Mouse (Mus musculus) mature B cell (primary cell): Measurements from ENCODE around the gene Prr12.
"Not testable (repeated sequence)": the region's sequence is repeated elsewhere in the genome, so short reads cannot be mapped to it uniquely, and the experiment has no call there.

ENCODE experiments used
- in situ Hi-C: fragments of 300-500 bp; cut with MboI; formaldehyde crosslinking; loops from 2 replicates; pipeline ENCODE4 v1.14.3; 2019

The Prr12 gene

DNA sequence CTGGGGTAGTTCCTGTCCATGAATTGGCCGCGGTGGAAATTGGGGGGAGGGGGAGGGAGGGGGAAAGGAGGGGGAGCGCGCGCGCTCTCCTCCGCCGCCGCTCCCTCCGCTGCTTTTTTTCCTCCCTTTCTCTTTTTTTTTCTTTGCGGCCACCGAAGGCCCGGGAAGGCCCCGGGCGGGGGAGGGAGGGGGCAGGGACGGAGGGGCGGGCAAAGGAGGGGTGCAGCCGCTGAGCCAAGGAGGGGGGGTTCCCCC, at the start of gene Prr12:
Prr12 (minus strand) TSS at position 20 of the 255 bp plus-strand sequence.
- in situ Hi-C loops = no loop called here

DNA sequence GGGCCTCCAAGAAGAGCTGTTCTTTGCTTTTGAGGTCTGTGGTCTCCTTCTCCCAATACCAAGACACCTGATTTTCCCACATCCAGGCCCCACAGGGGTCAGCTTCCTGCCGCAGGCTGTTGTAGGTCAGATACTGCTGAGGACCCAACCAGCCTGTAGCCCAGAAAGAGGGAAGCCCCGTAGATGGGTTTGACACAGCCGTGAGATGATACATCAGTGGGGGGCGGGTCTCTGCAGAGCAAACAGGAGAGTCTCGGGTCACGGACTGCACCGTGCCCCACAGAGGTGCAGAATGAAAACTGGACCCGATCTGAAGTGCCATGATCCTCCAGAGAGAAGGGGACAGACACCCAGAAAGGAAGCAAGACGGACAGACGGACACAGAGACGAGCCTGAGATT, 49.8 kb upstream of the Prr12 start:
- in situ Hi-C loops = no loop called here

DNA sequence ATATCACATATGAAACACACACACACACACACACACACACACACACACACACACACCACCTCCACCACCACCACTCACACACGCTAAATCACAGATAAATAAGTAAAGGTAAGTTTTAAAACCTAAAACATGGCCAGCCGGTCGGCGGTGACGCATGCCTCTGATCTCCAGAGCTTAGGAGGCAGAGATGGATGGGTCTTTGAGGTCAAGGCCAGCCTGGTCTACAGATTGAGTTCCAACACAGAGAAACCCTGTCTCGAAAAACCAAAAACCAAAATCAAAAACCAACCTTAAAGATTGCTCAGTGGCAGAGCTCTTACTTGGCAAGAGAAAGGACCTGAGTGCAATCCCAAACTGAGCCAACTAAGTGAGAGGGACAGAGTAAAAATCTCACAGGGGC, 47.4 kb upstream of the Prr12 start:
- in situ Hi-C loops = no loop called here

DNA sequence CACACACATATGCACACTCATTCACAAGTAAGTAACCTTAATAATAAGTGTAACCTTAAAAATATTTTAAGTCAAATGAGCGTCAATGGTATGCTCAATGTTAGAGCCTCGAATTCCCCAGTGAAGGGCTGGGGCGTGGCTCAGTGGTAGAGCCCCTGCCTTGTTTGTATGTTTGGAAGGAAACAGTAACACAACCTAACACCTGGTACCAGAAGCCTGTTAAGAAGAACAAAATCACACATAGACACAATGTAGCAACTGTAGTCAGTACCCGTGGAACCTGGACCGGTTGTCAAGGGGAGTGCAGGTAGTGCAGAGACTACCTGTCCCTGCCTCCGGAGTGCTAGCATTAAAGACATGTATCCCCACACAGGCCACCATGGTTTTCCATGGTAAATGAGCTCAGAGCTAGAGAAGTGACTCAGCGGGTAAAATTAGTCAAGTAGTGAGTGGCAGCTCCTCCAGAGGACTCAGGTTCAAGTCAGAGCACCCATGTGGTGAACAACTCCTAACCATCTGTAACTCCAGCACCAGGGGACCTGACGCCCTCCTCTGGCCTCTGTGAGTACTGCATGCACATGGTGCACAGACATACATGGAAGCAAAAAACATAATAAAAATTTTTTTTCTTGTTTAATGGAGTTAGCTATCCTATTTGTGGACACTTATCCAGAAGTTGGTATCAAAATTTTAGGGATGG, 46.0 kb upstream of the Prr12 start:
- in situ Hi-C loops = no loop called here

DNA sequence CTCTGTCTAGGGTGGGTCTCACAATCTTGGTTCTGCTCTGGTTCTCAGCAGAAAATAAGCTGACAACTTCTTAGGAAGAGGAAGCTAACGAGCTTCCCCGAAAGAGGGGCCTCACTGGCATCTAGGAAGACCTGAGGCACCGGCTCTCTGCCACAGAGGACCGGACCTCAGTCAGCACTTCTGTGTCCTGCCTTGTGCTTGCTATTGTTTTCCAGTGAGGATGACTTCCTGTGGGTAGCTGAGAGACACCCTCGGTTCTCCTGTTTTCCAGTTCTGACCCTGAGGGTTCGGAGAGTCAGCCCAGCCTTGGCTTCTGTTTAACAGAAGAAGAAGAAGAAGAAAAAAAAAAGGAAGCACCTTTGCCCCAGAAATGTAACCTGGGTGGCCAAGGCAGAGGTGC, 44.8 kb upstream of the Prr12 start:
- in situ Hi-C loops = no loop called here

DNA sequence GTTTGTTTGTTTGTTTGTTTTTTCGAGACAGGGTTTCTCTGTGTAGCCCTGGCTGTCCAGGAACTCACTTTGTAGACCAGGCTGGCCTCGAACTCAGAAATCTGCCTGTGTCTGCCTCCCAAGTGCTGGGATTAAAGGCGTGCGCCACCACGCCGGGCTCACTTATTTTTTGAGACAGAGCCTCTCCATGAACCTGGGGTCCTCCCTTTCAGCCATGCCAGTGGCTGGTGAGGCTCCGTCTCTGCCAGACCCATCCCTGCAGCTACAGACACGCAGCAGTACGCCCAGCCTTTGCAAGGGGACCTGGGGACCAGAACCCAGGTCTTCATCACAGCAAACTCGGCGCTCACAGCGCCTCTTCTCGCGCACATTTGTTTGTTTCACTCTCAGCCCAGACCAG, 43.3 kb upstream of the Prr12 start:
- in situ Hi-C loops = not testable (repeated sequence)

DNA sequence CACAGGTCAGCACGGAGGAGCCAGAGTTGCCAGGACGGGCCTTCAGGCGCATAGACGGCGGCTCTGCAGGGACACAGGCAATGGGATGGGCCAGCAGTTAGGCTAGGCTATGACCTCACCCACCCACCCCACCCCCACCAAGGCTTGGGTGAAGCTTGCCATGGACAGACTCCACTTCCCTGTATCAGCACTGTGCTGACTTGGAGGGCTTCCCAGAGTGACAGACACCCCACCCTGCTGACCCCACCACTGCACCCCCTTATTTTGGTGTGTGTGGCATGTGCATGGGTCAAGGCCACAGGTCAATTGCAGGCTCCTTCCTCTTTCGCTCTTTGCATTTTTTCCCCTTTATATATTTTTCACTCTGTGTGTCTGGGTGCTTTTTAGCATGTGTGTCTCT, 42.7 kb upstream of the Prr12 start:
- in situ Hi-C loops = no loop called here

DNA sequence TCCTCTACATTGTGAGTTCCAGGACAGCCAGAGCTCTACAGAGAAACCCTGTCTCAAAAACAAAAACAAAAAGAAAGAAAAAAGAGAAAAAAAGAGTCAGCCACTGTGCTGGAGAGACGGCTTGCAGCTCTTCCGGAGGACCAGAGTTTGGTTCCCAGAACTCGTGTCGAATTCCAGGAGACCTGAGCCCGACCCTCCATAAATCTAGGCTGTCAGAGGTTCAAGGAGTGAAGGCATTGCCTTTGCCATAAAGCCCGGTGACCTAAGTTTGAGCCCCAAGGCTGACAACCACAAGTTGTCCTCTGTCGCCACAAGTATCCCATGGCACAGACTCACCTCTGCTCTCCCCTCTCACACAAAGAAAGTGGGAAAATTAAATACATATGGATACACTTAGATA, 41.4 kb upstream of the Prr12 start:
- in situ Hi-C loops = no loop called here

DNA sequence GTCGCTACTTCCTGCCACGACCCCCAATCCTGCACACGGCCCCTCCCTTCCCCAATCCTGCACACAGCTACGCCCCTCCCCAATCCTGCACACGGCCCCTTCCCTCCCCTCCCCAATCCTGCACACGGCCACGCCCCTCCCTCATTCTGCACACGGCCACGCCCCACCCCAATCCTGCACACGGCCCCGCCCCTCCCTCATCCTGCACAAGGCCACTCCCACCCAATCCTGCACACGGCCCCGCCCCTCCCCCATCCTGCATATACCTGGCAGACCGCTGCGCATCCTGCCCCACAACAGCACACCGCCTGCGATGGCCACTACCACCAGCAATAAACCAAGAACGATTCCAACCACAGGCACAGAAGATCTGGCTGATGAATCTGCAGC, 40.8 kb upstream of the Prr12 start:
- in situ Hi-C loops = no loop called here

DNA sequence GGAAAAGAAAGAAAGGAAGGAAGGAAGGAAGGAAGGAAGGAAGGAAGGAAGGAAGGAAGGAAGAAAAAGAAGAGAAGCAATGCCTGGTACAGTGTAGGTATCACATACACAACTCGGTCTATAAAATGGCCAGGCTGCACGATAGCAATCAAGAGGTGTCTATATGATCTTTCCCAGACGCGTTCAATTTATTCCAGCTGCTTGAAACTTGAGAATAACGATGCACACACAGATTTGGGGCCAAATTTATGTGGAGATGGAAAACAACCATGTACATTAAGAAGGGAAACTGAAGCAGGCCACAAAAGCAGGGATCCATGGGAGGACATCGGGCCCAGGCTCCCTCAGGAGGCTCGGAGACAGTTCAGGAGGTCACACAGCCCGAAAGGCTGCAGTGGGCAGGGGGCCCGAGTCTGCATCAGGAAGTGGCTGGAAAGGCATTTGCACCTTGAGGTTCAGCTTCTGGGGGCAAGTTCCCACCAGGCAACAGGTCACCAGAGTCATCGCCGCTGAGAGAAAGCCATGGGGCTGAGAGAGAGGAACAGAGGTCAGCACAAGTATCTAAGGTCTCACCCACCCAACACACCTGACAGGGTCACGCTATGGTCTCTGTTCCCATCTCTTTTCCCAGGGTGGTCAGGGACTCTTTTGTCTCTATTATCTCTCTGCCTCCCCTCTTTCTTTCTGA, 40.3 kb upstream of the Prr12 start:
- in situ Hi-C loops = no loop called here

DNA sequence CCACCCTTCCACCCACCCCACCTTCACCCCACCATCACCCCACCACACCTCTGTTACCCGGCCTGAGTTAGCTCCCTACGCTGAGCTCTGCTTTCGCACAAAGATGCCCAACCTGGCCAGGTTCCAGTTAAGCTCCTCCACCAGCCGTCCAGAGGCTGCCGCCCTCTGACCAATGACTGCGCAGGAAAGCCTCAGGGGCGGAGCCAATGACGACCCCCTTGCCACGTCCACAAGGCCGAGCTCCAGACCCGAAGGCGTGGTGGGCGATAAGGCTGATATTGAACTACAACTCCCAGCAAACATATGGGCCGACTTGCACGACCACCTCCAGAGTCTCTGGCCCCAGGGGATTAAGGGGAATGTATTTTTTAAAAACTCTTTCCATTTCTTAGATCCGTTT, 39.4 kb upstream of the Prr12 start, which contains the start of gene Rcn3:
Rcn3 (minus strand) TSS at position 174 of the 400 bp plus-strand sequence.
- in situ Hi-C loops = no loop called here

DNA sequence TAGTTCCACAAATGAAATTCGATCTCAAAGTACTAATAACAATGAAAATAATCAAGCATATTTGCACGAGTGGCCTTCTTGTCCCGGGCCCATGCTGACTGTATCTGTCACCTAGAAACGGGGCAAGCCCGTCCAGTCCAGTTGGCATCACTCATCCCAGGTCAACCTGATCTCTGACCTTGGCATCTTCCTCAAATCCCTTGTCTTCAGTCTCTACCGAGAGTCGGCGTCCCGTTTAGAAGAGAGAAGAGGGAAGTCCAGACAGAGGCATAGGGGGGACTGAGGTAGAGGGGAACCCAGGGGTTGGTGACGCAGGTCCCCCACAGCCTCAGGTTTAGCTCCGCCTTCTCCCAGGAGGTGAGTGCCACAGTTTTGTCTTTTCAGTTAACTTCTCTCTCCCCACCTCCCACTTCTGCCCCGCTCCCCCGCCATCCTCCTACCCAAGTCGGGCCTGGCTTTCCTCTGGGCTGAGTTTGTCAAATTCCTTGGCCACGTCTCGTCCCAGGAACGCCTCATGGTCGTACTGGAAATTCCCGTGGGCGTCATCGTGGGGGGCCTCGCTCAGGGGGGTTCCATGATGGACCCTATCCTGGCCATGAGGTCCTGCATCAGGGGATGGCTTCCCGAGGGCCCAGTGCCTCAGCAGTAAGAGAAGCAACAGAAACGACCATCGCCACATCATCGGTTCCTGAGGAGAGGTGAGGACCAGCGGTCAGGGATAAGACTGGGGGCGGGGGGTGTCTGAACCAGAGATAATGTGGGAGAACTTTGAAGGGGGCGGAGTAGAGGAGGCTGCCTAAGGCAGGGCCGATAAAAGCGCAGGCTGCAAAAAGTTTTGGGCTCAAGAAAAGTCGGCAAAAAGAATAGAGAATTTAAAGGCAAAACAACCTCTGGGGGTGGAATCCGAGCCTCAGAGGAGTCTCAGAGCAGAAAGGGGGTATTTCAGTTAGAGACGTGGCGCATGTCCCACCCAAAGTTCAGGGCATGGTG, 38.6 kb upstream of the Prr12 start:
- in situ Hi-C loops = no loop called here

DNA sequence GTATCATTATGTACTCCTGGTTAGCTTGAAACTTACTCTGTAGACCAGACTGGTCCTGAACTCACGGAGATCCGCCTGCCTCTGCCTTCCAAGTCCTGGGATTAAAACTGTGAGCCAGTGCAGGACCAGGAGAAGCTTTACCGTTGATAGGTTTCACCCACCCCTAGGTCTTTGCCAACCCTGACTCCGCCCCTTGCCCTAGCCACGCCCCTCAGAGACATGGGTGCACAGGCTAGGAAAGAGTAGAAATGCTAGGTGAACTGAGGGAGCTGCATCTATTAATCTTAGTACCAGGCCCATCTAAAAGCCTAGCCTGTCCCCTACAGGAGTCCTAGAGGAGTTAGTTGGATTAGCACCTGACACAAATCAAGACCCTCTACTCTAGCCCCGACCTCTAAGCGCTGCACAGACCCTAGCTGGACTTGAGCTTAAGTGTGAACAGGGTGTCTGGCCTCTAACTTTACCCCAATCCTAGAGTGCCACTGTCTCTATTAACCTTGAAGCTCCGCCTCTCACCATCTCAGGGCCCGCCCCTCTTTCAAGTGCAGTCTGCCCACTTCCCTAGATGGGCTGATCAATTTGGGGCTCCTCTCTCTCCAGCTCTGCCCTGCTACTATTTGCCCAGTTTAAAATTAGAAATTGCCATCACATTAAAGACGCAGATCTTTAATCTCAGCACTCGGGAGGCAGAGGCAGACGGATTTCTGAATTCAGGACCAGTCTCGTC, 37.7 kb upstream of the Prr12 start:
- in situ Hi-C loops = no loop called here

DNA sequence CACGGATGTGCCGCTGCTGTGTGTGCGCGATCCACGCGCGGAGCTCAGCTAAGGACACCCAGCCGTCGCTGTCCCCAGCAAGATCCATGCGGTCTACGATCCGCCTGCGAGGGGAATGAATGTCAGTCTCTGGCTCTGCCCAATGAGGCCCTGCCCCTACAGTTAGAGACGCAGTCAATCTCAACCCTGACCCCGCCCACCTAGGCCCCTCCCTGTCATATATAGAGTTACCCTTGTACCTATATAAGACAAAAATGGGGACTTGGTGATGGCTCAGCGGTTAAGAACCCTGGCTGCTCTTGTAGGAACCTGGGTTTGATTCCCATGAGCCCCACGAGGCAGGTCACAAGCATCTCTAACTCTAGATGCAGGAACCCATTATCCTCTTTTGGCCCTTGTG, 35.9 kb upstream of the Prr12 start:
- in situ Hi-C loops = loop anchor here (5.0 kb wide), 1 partner anchor 44 kb away; no protein-coding TSS in a partner anchor

DNA sequence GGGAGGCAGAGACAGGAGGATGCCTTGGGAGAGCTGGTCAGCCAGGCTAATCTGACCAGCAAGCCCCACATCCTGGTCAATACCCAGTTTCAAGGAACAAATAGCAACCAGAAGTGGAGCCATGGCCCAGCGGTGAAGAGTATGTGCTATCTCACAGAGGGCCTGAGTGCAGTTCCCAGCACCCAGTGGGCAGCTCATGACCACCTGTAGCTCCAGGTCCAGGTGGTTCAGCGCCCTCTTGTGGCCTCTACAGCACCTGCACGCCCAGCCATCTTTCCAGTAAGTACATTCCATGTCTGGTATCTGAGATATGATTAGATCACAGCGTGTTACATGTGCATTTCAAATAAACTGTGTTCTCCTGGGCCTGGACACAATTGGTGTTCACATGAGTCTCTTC, 33.4 kb upstream of the Prr12 start:
- in situ Hi-C loops = loop anchor here (5.0 kb wide), 1 partner anchor 46 kb away; no protein-coding TSS in a partner anchor

DNA sequence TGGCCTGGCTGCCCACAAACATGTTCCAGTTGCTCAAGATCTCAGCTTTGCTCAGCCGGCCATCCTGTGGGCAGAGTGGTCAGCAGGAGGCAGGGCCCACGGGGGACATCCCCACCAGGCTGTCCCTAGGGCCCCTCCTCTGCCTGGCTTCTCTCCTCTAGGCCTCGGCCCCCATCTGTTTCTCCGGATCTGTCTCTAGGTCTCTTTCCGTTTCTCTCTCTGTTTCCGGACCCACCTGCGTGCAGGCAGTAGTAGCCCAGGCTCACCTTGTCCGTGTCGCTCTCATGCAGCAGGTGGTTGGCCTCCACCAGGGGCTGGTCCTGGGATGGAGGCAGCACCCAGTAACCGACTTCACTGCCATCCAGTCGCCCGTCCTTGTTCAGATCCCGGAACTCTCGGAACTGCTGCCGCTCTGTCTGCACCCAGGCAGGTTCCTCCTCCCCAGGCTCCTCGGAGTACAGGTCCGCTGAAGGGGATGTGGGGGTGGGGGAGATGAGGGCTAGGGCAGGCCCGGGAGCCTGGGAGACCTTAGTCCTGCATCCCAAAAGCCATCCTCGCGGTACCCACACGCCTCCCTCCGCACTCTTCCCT, 30.7 kb upstream of the Prr12 start:
- in situ Hi-C loops = no loop called here

DNA sequence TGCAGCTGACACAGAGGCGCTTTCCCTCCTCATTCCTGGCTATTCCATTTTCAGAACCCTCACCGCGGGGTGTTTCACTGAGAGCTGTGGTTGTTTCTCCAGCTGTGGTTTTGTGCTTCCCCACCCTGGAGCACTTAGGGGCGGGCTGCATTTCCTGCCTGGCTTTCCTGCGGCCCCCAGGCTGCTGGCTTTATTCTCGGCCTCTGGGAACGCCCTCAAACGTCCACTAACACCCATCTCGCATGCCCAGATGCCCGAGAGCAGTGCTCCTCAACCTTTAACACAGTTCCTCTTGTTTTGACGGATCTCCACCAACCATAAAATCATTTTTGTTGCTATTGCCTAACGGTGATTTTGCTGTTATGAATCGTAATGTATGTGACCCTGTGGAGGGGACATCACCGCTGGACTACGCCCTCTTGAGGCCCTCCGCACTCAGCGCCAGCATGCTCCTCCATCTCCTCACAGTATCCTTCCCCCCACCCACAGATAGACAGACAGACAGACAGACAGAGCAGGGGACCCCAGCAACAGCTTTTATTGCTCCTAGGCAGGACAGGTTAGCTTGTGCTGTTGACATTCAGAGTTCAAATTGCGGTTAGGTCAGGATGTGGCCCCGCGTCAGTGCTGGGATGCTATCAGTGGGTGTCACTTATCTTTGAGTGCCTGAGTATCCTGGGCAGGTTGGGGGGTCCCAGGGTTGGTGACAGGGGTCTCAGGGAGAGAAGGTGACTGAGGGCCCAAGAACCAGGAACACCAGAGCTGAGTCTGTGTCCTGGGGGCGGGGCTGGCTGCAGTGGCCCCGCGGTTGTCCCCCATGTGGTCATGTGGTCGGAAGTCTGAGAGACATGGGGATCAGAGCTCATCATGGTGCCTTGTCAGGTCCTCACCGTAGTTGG, 30.0 kb upstream of the Prr12 start:
- in situ Hi-C loops = no loop called here

DNA sequence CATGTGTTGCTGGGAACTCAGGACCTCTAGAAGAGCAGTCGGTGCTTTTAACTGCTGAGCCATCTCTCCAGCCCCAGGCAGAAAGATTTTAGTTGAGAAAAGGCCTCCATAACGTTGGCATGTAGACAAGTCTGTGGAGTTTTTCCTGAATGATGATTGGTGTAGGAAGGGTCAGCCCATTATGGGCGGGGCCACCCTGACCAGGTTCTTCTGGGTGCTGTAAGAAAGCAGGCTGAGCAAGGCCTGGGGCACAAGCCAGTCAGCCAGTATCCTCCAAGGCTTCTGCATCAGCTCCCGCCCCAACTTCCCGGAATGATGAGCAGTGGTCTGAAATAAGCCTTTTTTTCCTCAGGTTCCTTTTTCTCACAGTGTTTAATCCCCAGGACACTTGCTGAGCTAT, 28.3 kb upstream of the Prr12 start:
- in situ Hi-C loops = no loop called here

DNA sequence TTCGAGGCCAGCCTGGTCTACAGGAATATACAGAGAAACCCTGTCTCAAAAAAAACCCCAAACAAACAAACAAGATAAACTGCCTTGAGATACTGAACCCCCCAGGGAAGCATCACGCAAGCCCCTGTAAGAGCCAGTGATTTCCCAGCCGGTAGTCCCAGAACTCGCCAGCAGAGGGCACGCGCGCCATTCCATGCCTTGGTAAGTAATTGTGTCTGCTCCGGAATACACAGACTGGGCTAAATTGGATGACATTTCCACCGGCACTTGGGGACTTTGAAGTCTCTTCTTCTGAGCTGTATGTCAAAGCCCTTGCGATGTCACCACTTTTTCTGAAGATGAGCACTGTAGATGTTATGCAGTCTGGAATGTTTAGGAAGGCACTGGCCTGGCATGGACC, 27.2 kb upstream of the Prr12 start:
- in situ Hi-C loops = no loop called here

DNA sequence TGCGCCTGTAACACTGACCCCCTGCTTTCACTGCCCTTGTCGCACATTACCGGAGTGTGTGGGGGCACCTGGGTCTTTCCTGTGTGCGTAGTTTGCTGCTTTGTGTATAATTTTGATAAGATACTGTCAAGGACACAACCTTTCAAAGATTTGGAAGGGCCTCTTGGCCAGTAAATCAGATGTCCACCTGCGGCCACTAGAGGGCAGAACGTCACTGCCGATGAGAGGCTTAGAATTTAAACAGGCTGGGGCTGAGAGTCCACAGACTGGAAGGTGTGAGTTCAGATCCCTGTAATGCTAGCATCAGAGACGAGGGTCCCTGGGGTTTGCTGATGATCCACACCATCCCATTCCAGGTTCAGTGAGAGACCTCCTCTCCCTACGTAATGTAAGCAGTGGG, 25.8 kb upstream of the Prr12 start:
- in situ Hi-C loops = no loop called here

DNA sequence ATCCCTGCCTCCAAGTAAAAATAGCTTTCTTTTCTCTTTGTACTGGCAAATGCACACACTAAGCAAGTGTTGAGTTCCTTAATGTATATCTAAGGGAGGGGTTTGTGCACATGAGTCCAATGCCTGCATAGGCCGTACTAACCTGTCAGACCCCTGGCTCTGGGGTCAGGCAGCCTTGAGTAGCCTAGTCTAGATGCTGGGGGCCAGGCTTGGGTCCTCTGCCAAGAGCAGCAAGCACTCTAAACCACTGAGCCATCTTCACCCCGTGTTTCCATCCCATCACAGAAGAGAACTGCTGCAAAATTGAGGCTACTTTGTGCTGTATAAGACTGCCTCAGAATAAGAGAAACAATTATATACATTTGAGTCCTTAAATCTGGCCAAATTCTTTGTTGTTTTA, 25.1 kb upstream of the Prr12 start:
- in situ Hi-C loops = no loop called here
